Mouse (Mus musculus): Measurements from ENCODE around the gene Actn4.

DNA sequence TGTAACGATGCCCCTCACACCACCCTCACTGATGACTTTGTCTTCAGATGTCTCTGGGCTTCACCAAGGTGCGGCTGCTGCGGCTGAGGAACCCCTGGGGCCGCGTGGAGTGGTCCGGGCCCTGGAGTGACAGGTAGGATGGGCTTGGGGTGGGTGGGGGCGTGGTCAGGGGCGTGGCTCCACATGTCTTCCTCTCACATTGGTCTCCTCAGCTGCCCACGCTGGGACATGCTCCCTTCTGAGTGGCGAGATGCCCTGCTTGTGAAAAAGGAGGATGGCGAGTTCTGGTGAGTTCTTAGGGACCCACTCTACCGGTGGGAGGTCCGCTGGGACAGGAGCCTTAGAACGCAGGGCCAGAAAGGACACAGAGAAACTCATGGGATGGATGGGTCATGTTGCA, 75.7 kb downstream of the Actn4 start:
- no peak for TF ChIP-seq POLR2A (IDR thresholded peaks at IDR 0.05; ENCODE audit: borderline replicate concordance, insufficient read depth, low read length)
- TF ChIP-seq CTCF (IDR thresholded peaks at IDR 0.05; ENCODE audit: borderline replicate concordance, insufficient read depth, low read depth, low read length): no peak

Data from cerebellum, adult 2 months (tissue).